Mouse (Mus musculus) erythroblast, embryonic 14.5 days (primary cell): Measurements from ENCODE around the gene Krtap4-9.
"Not testable (repeated sequence)": the region's sequence is repeated elsewhere in the genome, so short reads cannot be mapped to it uniquely, and the experiment has no call there.

Source experiments
- GATA1 ChIP-seq: IDR thresholded peaks from 2 replicates; pipeline ENCODE4 v1.6.1; 2012; ENCODE audit warnings: low read length, inconsistent platforms, mixed read lengths
- TAL1 ChIP-seq: IDR thresholded peaks from 3 replicates; pipeline ENCODE4 v1.6.1; 2012; ENCODE audit warnings: low read length, inconsistent platforms, mixed read lengths

- TF ChIP-seq GATA1, TAL1: not testable (repeated sequence)
Measured at GRCm38 (mm10) chr11:99804346-99804745, 19.3 kb downstream of the Krtap4-9 start, which contains the start of gene Gm11554.
